In genomic region chr1:138326091-138326490, GRCm38 (mm10) we compare ENCODE assay signal across 15 mouse cellular contexts. TPM values are rescaled to one million over a fixed set of nuclear protein-coding genes. Genes with fewer than 3 reads are reported as not detected.
A peak's percentile ranks its signal among the peaks of the same experiment; 100 is the strongest.
DNase-seq lines count a peak whose midpoint lies in the region; ATAC-seq and TF ChIP-seq lines count a peak whose summit lies in the region.
"Had no signal": no experiment of that assay in that cellular context is flagged by ENCODE, and none has a peak within 500 bp of the region (broad histone marks: within the 10 kb centered on the region; RNA-seq: fewer than 3 reads in every experiment).

No protein-coding gene starts in this region.

- no peaks in the 10 kb centered on the region for H3K4me1 ChIP-seq in kidney, embryonic 14.5 days (ENCODE audit: control insufficient read depth, insufficient read depth, low read length)
- no peaks in the 10 kb centered on the region for H3K4me1 ChIP-seq in forebrain, postnatal 0 days (ENCODE audit: insufficient read depth)
- H3K4me1 ChIP-seq in hindbrain, embryonic 16.5 days (ENCODE audit: control insufficient read depth, insufficient read depth, low read depth, low read length): peaks cover 4% of the 10 kb centered on the region; the same call in 1 of the 2 replicates
- peaks cover 25% of the 10 kb centered on the region for H3K4me1 ChIP-seq in midbrain, embryonic 10.5 days
- H3K4me1 ChIP-seq: liver, embryonic 13.5 days had no signal

- WGBS in kidney, embryonic 14.5 days: 26% methylated on average over 4 of the region's 4 CpGs
- 24% methylated on average over 4 of the region's 4 CpGs for WGBS in forebrain, postnatal 0 days
- 24% methylated on average over 4 of the region's 4 CpGs for WGBS in hindbrain, embryonic 16.5 days
- WGBS in midbrain, embryonic 10.5 days: 42% methylated on average over 4 of the region's 4 CpGs

- no peak overlapping the region for H3K4me2 ChIP-seq in kidney, embryonic 14.5 days (replicated peaks; ENCODE audit: low read depth, low read length)
- H3K4me2 ChIP-seq in forebrain, postnatal 0 days (ENCODE audit: low read depth): no peak overlapping the region
- H3K4me2 ChIP-seq in hindbrain, embryonic 16.5 days (ENCODE audit: low read length): no peak overlapping the region
- H3K4me2 ChIP-seq: liver, embryonic 13.5 days had no signal

- no peaks in the 10 kb centered on the region for H3K9me3 ChIP-seq in kidney, embryonic 14.5 days (ENCODE audit: control insufficient read depth, low read length)
- H3K9me3 ChIP-seq in forebrain, postnatal 0 days (ENCODE audit: low read length): no peaks in the 10 kb centered on the region
- no peaks in the 10 kb centered on the region for H3K9me3 ChIP-seq in hindbrain, embryonic 16.5 days (ENCODE audit: control insufficient read depth, low read length)
- H3K9me3 ChIP-seq in midbrain, embryonic 10.5 days (replicated peaks): no peaks in the 10 kb centered on the region
- H3K9me3 ChIP-seq: liver, embryonic 13.5 days had no signal

- H3K9ac ChIP-seq in kidney, embryonic 14.5 days (ENCODE audit: low read depth, low read length): no peak overlapping the region
- H3K9ac ChIP-seq in forebrain, postnatal 0 days: no peak overlapping the region
- no peak overlapping the region for H3K9ac ChIP-seq in hindbrain, embryonic 16.5 days (ENCODE audit: low read depth, low read length)
- H3K9ac ChIP-seq: liver, embryonic 13.5 days had no signal

- no peak for ATAC-seq in kidney, embryonic 14.5 days (ENCODE audit: low FRiP score, low TSS enrichment)
- peak; percentile 52; the same call in 1 of the 2 replicates for ATAC-seq in forebrain, postnatal 0 days
- peak; percentile 91 for ATAC-seq in hindbrain, embryonic 16.5 days
- ATAC-seq in CD4-positive, CD25-positive, alpha-beta regulatory T cell, adult 4 months: no peak

- no peak overlapping the region for H3K27ac ChIP-seq in kidney, embryonic 14.5 days (ENCODE audit: low read depth, low read length)
- no peak overlapping the region for H3K27ac ChIP-seq in forebrain, postnatal 0 days (ENCODE audit: low read depth, low read length)
- H3K27ac ChIP-seq in hindbrain, embryonic 16.5 days (ENCODE audit: low read depth, low read length): no peak overlapping the region
- H3K27ac ChIP-seq in midbrain, embryonic 10.5 days (replicated peaks): peak overlapping the region; percentile 53
- H3K27ac ChIP-seq: heart, adult 2 months; liver, embryonic 13.5 days had no signal

- no peaks in the 10 kb centered on the region for H3K27me3 ChIP-seq in kidney, embryonic 14.5 days (ENCODE audit: control insufficient read depth, insufficient read depth, low read length)
- no peaks in the 10 kb centered on the region for H3K27me3 ChIP-seq in forebrain, postnatal 0 days (ENCODE audit: insufficient read depth, low read length)
- H3K27me3 ChIP-seq in hindbrain, embryonic 16.5 days (replicated peaks; ENCODE audit: control insufficient read depth, insufficient read depth, low read length): no peaks in the 10 kb centered on the region
- H3K27me3 ChIP-seq in midbrain, embryonic 10.5 days (ENCODE audit: low read depth, poor library complexity, severe bottlenecking): no peaks in the 10 kb centered on the region
- H3K27me3 ChIP-seq: liver, embryonic 13.5 days had no signal

- peak; percentile 59 for DNase-seq in kidney, adult 11 months
- DNase-seq in forebrain, postnatal 0 days: no peak
- DNase-seq in midbrain, embryonic 10.5 days (ENCODE audit: low spot score): peak; percentile 38
- DNase-seq in right cerebral cortex, adult 2 months (ENCODE audit: low spot score in 2 of 2): no peak
- DNase-seq in right cerebral cortex, postnatal 14 days: no peak
- DNase-seq: cerebellum, adult 9-11 months; liver, embryonic 13.5 days had no signal

- H3K4me3 ChIP-seq in kidney, embryonic 14.5 days (ENCODE audit: low read length): no peak overlapping the region
- H3K4me3 ChIP-seq in forebrain, postnatal 0 days (ENCODE audit: low read depth, low read length): no peak overlapping the region
- no peak overlapping the region for H3K4me3 ChIP-seq in hindbrain, embryonic 16.5 days (ENCODE audit: low read length)
- H3K4me3 ChIP-seq in midbrain, embryonic 10.5 days: no peak overlapping the region
- H3K4me3 ChIP-seq: erythroblast, embryonic 14.5 days; heart, adult 2 months; liver, embryonic 13.5 days had no signal

- no peaks in the 10 kb centered on the region for H3K36me3 ChIP-seq in kidney, embryonic 14.5 days (ENCODE audit: control insufficient read depth, insufficient read depth, low read length)
- no peaks in the 10 kb centered on the region for H3K36me3 ChIP-seq in forebrain, postnatal 0 days (ENCODE audit: insufficient read depth)
- H3K36me3 ChIP-seq in hindbrain, embryonic 16.5 days (ENCODE audit: control insufficient read depth, insufficient read depth, low read length): no peaks in the 10 kb centered on the region
- H3K36me3 ChIP-seq in midbrain, embryonic 10.5 days: no peaks in the 10 kb centered on the region
- H3K36me3 ChIP-seq: liver, embryonic 13.5 days had no signal

- no peak for TF ChIP-seq CTCF in forebrain, postnatal 0 days (IDR thresholded peaks at IDR 0.05; ENCODE audit: low read depth)

RNA-seq across cellular contexts. Expression of gene Atp6v1g3, which starts 52.6 kb away (rescaled TPM):
- 0.37 and 0.95 TPM in 2 replicates for polyA plus RNA-seq in kidney, embryonic 14.5 days (2014; fragmentation: Nextera tagmentation; extraction: Ambion mirVana)
- not detected in 2 replicates for total RNA-seq in forebrain, postnatal 0 days (2014; rRNA removed)
- polyA plus RNA-seq in forebrain, postnatal 0 days (2015; fragmentation: Nextera tagmentation; extraction: Ambion mirVana): not detected in 2 replicates
- polyA plus RNA-seq in hindbrain, embryonic 16.5 days (2015; fragmentation: Nextera tagmentation; extraction: Ambion mirVana): not detected in 2 replicates
- not detected in 2 replicates for polyA plus RNA-seq in midbrain, embryonic 10.5 days (2016; fragmentation: Nextera tagmentation; extraction: Ambion mirVana)
- polyA plus RNA-seq in CD4-positive, CD25-positive, alpha-beta regulatory T cell, adult 4 months (2017; shearing (Covaris generic)): under 1 TPM; 0.28 to 0.96 TPM
- total RNA-seq: ES-E14; heart, adult 2 months; neutrophil, adult 5-6 weeks had no signal
- polyA plus RNA-seq: erythroblast, embryonic 14.5 days; heart, adult 2 months; large intestine, adult 2 months; liver, embryonic 13.5 days had no signal

Comparison
In these comparisons a context has a peak if more than half of its experiments do, and no peak if none do; other contexts are left out.
1. DNase-seq: peak in kidney, adult 11 months (single experiment) and midbrain, embryonic 10.5 days (single experiment); none in forebrain, postnatal 0 days (single experiment), right cerebral cortex, adult 2 months (0 of 2) and right cerebral cortex, postnatal 14 days (single experiment).
2. ATAC-seq: peak in forebrain, postnatal 0 days (single experiment) and hindbrain, embryonic 16.5 days (single experiment); none in kidney, embryonic 14.5 days (single experiment) and CD4-positive, CD25-positive, alpha-beta regulatory T cell, adult 4 months (single experiment).